Mouse (Mus musculus) neural tube, embryonic 12.5 days (tissue): ENCODE results near the gene Abcc12. TPM values are rescaled to one million over a fixed set of nuclear protein-coding genes. Genes with fewer than 3 reads are reported as not detected.

Source experiments
- ATAC-seq: fragments of 200-750 bp; cut with Nextera tagmentation; 2 replicates; pipeline ENCODE4 v1.8.0; 2017; ENCODE audit warnings: low read depth, mild to moderate bottlenecking, moderate TSS enrichment, moderate library complexity; ENCODE audit not compliant: low FRiP score
- H3K27ac ChIP-seq: fragments of 300-500 bp; sonication (generic); 2 replicates; pipeline ENCODE4 v1.5.1; 2016
- H3K27me3 ChIP-seq: fragments of 300-500 bp; sonication (generic); replicated peaks from 2 replicates; pipeline ENCODE4 v1.6.1; 2016; ENCODE audit warnings: mild to moderate bottlenecking
- H3K36me3 ChIP-seq: fragments of 300-500 bp; sonication (generic); 2 replicates; pipeline ENCODE4 v1.6.1; 2016; ENCODE audit warnings: mild to moderate bottlenecking
- H3K4me1 ChIP-seq: fragments of 300-500 bp; sonication (generic); 2 replicates; pipeline ENCODE4 v1.6.1; 2016
- H3K4me2 ChIP-seq: fragments of 300-500 bp; sonication (generic); replicated peaks from 2 replicates; pipeline ENCODE4 v1.6.1; 2016; ENCODE audit warnings: mild to moderate bottlenecking
- H3K4me3 ChIP-seq: fragments of 300-500 bp; sonication (generic); 2 replicates; pipeline ENCODE4 v1.5.1; 2016
- H3K9ac ChIP-seq: fragments of 300-500 bp; sonication (generic); 2 replicates; pipeline ENCODE4 v1.6.1; 2016; ENCODE audit warnings: mild to moderate bottlenecking
- H3K9me3 ChIP-seq: fragments of 300-500 bp; sonication (generic); 2 replicates; pipeline ENCODE4 v1.6.1; 2016; ENCODE audit warnings: mild to moderate bottlenecking
- WGBS: fragments of 180-500 bp; shearing (Covaris S2); methylation state at CpG from one replicate; pipeline ENCODE4 v1.1.7; 2016; 5-methylcytosine and 5-hydroxymethylcytosine counted together
- polyA plus RNA-seq: library from polyadenylated mRNA; unstranded; fragments of >200 nt; fragmentation: Nextera tagmentation; extraction: Ambion mirVana; gene quantifications from 2 replicates; pipeline ENCODE4 v1.2.1, GENCODE M21; 2016

Gene Abcc12
- polyA plus RNA-seq, 1 experiment from 2014 or later = not detected

DNA sequence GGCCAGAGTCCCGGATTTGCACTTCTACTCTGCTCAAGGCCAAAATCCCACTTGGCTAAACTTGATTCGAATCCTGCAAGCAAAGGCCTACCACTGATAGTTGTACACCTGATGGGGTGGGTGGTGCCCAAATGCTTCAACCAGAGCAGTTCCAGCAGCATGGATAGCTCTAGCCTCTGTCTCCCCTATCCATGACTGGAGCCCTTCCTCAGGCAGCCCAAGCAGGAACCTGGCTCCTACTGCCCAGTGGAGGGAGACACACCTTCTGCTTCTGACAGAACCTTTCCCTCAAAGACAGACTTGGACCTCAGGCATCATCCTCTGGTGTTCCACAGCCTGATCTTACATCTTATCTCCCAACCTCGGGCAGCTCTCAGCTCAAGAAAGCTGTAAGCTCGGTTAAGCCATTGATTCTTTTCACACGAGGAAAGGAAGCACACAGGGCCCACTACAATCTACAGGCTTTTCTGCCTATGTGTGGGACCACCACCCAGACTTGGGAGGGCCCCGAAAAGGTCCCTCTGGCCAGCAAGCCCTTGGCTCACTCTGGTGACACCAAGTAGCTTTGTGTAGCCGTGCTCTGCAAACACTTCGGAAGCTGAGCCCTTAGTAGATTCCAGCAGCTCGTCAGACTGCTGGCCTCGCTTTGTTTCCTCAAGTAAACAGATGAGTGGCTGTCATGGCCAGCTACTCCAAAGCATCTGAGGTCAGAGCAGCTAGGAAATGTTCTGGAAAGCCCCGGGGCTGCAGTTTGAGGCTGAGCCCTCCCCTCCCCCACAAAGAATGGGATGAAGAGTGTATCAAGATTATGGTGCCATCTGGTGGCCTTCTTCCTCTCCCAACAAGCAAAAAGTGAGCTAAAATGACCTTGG, 44.5 kb downstream of the Abcc12 start:
- no peak overlapping the region for H3K27ac ChIP-seq
- peak overlapping the region; percentile 19; the same call in 1 of the 2 replicates for H3K4me2 ChIP-seq
- peak; percentile 53; the same call in 1 of the 2 replicates for ATAC-seq
- peaks cover 3% of the 10 kb centered on the region; the same call in 1 of the 2 replicates for H3K4me1 ChIP-seq
- no peaks in the 10 kb centered on the region for H3K9me3 ChIP-seq
- WGBS = 61% methylated on average over 11 of the region's 11 CpGs
- no peak overlapping the region for H3K9ac ChIP-seq
- H3K27me3 ChIP-seq = no peaks in the 10 kb centered on the region
- no peak overlapping the region for H3K4me3 ChIP-seq
- no peaks in the 10 kb centered on the region for H3K36me3 ChIP-seq

DNA sequence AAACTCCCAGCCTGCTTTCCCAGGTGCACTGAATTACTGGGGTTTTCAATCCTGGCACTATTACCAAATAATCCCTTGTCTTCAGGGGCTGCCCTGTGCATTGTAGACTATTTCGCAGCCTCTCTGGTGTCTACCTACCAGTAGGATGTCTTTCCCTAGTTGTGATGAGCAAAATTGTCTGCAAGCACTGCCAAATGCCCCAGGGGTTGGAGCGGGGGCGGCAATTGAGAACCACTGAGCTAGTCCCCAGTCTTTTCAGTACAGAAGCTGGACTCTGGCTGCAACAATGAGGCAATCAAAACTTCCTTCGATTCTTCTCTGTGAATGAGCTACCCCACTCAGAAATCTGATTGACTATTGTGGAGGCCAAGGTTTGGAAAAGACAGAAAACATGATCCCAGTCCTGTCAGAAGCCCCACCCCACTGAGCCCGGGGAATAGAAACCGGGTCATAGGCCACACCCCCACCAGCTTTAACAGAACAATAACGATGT, 45.4 kb downstream of the Abcc12 start:
- no peaks in the 10 kb centered on the region for H3K36me3 ChIP-seq
- H3K9ac ChIP-seq = no peak overlapping the region
- H3K4me2 ChIP-seq = no peak overlapping the region
- no peaks in the 10 kb centered on the region for H3K27me3 ChIP-seq
- 65% methylated on average over 7 of the region's 7 CpGs for WGBS
- H3K27ac ChIP-seq = no peak overlapping the region
- H3K4me3 ChIP-seq = no peak overlapping the region
- no peak for ATAC-seq
- peaks cover 3% of the 10 kb centered on the region; the same call in 1 of the 2 replicates for H3K4me1 ChIP-seq
- no peaks in the 10 kb centered on the region for H3K9me3 ChIP-seq

DNA sequence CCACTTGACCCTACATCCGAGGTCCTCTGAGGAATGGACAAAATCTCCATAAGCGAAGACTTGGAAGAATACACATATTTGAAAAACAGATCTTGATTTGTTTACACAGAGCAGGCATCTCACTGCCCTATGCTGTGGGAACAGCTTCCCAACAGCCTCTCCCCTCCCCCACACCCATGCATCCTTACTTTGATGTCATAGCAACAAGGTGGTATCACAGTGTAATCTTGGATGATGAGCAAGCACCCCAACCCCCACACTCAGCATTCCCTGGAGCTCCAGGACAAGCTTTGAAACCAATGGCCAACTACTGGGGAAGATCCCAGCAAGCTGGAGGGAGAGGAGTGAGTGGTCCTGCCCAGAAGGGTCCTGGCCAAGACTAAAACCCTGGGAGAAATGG, 50.8 kb downstream of the Abcc12 start:
- H3K27me3 ChIP-seq = no peaks in the 10 kb centered on the region
- H3K36me3 ChIP-seq = no peaks in the 10 kb centered on the region
- 81% methylated on average over 2 of the region's 2 CpGs for WGBS
- H3K9ac ChIP-seq = no peak overlapping the region
- H3K4me2 ChIP-seq = no peak overlapping the region
- no peak for ATAC-seq
- H3K4me3 ChIP-seq = no peak overlapping the region
- H3K9me3 ChIP-seq = no peaks in the 10 kb centered on the region
- H3K4me1 ChIP-seq = no peaks in the 10 kb centered on the region
- H3K27ac ChIP-seq = no peak overlapping the region

- Histone ChIP-seq H3K27me3 (no peaks in the 10 kb centered on the region), H3K27ac (no peak overlapping the region), H3K4me2 (no peak overlapping the region), H3K4me3 (no peak overlapping the region), H3K9ac (no peak overlapping the region), H3K4me1 (no peaks in the 10 kb centered on the region), H3K9me3 (no peaks in the 10 kb centered on the region), H3K36me3 (no peaks in the 10 kb centered on the region)
- 89% methylated on average over 19 of the region's 19 CpGs for WGBS
- no peak for ATAC-seq
Observed at GRCm38 (mm10) chr8:86527336-86528029, 53.0 kb downstream of the Abcc12 start.

- no peak overlapping the region for H3K4me3 ChIP-seq
- H3K9ac ChIP-seq = no peak overlapping the region
- no peaks in the 10 kb centered on the region for H3K36me3 ChIP-seq
- no peak for ATAC-seq
- H3K27ac ChIP-seq = no peak overlapping the region
- H3K27me3 ChIP-seq = no peaks in the 10 kb centered on the region
- H3K4me2 ChIP-seq = no peak overlapping the region
- no peaks in the 10 kb centered on the region for H3K9me3 ChIP-seq
- 92% methylated on average over 8 of the region's 8 CpGs for WGBS
- no peaks in the 10 kb centered on the region for H3K4me1 ChIP-seq
Observed at GRCm38 (mm10) chr8:86526808-86527207, 53.7 kb downstream of the Abcc12 start.

- Histone ChIP-seq H3K4me3 (no peak overlapping the region), H3K4me2 (no peak overlapping the region), H3K27ac (no peak overlapping the region), H3K27me3 (no peaks in the 10 kb centered on the region), H3K9me3 (no peaks in the 10 kb centered on the region), H3K9ac (no peak overlapping the region), H3K4me1 (no peaks in the 10 kb centered on the region), H3K36me3 (no peaks in the 10 kb centered on the region)
- ATAC-seq = no peak
- WGBS = 88% methylated on average over 1 of the region's 1 CpGs
Observed at GRCm38 (mm10) chr8:86514203-86514602, 66.3 kb downstream of the Abcc12 start.

GRCm38 (mm10) chr8:86512886-86513285, 67.6 kb downstream of the Abcc12 start:
- Histone ChIP-seq H3K36me3 (no peaks in the 10 kb centered on the region), H3K9ac (no peak overlapping the region), H3K4me1 (no peaks in the 10 kb centered on the region), H3K4me2 (no peak overlapping the region), H3K9me3 (no peaks in the 10 kb centered on the region), H3K27ac (no peak overlapping the region), H3K4me3 (no peak overlapping the region), H3K27me3 (no peaks in the 10 kb centered on the region)
- ATAC-seq = no peak
- WGBS = 71% methylated on average over 5 of the region's 5 CpGs

DNA sequence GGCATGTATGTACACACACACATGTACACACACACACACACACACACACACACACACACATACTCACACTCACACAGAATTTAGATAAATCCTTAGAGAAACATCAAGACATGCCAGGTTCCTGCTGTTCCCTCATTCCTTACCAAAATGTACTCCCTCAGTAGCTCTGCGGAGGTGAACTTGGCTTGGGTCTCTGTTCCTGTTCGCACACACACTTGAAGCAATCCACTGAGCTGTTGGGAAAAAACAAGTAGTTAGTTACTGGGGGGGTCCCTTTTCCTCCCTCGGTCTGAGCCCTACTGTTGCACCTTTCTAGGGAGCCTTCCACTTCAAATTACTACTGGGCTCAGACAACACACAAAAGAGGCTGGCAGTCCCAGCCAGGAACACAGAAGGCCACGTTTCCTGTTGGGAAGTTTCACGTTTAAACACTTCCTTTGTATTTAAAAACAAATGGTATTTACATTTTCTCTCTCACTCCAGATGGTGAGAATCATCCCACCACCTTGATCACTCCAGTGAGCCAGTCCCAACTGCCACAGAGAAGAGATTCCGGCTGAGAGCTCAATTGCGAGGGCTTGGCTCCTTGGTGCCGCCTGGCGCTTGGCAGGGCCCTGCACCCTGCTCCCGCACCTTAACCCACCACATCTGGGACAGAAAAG, 68.2 kb downstream of the Abcc12 start:
- H3K4me3 ChIP-seq = no peak overlapping the region
- no peaks in the 10 kb centered on the region for H3K36me3 ChIP-seq
- no peak overlapping the region for H3K4me2 ChIP-seq
- H3K27me3 ChIP-seq = no peaks in the 10 kb centered on the region
- H3K9me3 ChIP-seq = no peaks in the 10 kb centered on the region
- 66% methylated on average over 10 of the region's 10 CpGs for WGBS
- no peak overlapping the region for H3K9ac ChIP-seq
- H3K4me1 ChIP-seq = no peaks in the 10 kb centered on the region
- no peak overlapping the region for H3K27ac ChIP-seq
- no peak for ATAC-seq

DNA sequence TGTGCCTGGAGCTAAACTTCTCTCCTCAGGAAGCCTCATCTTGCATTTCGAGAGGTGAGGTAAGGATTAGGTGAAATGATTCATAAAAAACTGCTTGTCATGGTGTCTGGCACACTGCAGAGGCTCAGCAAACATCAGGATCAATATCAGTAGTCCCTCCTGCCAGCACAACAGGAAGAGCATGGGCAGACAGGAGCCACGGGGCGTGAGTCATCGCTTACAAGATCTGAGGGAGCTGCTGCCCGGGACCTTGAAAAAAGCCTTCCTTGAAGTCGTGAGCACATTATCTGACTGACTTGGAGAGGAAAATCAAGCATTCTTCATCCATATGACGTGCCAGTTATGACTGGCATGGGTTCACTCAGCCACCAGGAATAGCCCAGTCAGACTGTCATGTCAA, 79.1 kb downstream of the Abcc12 start:
- H3K9me3 ChIP-seq = peaks cover 12% of the 10 kb centered on the region; the same call in 1 of the 2 replicates
- WGBS = 84% methylated on average over 7 of the region's 7 CpGs
- no peaks in the 10 kb centered on the region for H3K27me3 ChIP-seq
- ATAC-seq = no peak
- H3K4me3 ChIP-seq = no peak overlapping the region
- H3K27ac ChIP-seq = no peak overlapping the region
- no peak overlapping the region for H3K9ac ChIP-seq
- no peaks in the 10 kb centered on the region for H3K36me3 ChIP-seq
- no peak overlapping the region for H3K4me2 ChIP-seq
- H3K4me1 ChIP-seq = no peaks in the 10 kb centered on the region

- H3K9me3 ChIP-seq = no peaks in the 10 kb centered on the region
- H3K9ac ChIP-seq = no peak overlapping the region
- no peak for ATAC-seq
- H3K27me3 ChIP-seq = no peaks in the 10 kb centered on the region
- no peaks in the 10 kb centered on the region for H3K4me1 ChIP-seq
- no peak overlapping the region for H3K4me2 ChIP-seq
- 74% methylated on average over 4 of the region's 4 CpGs for WGBS
- no peak overlapping the region for H3K4me3 ChIP-seq
- no peak overlapping the region for H3K27ac ChIP-seq
- no peaks in the 10 kb centered on the region for H3K36me3 ChIP-seq
Observed at GRCm38 (mm10) chr8:86495056-86495455, 85.4 kb downstream of the Abcc12 start.

GRCm38 (mm10) chr8:86493841-86494240, 86.6 kb downstream of the Abcc12 start:
- no peak for ATAC-seq
- WGBS = 64% methylated on average over 1 of the region's 1 CpGs

GRCm38 (mm10) chr8:86485411-86485810, 95.1 kb downstream of the Abcc12 start:
- WGBS = 95% methylated on average over 6 of the region's 6 CpGs
- Histone ChIP-seq H3K9ac (no peak overlapping the region), H3K27me3 (no peaks in the 10 kb centered on the region), H3K4me1 (no peaks in the 10 kb centered on the region), H3K9me3 (no peaks in the 10 kb centered on the region), H3K4me2 (no peak overlapping the region), H3K4me3 (no peak overlapping the region), H3K27ac (no peak overlapping the region), H3K36me3 (no peaks in the 10 kb centered on the region)
- no peak for ATAC-seq

More at GRCm38 (mm10) chr8:86493841-86494240, 86.6 kb downstream of the Abcc12 start:
- Histone ChIP-seq H3K4me1 (no peaks in the 10 kb centered on the region), H3K9me3 (no peaks in the 10 kb centered on the region), H3K27ac (no peak overlapping the region), H3K4me2 (no peak overlapping the region), H3K4me3 (no peak overlapping the region), H3K9ac (no peak overlapping the region), H3K36me3 (no peaks in the 10 kb centered on the region), H3K27me3 (no peaks in the 10 kb centered on the region)
